Mouse (Mus musculus) mouse embryonic stem cell (cell line): ENCODE measurements around the gene Ebf1.

Source experiments
- in situ Hi-C, 2 experiments: fragments of 300-500 bp; cut with MboI; formaldehyde crosslinking; loops; 1 replicate in 1 of 2; 3 replicates in 1 of 2; pipeline ENCODE4 v1.14.3; 2019 to 2020; ENCODE audit warnings: low sequenced_read_pairs in 2 of 2, low pct_unique_long_range_greater_than_20kb in 1 of 2, mixed read lengths in 1 of 2; ENCODE audit not compliant: unreplicated experiment in 1 of 2

The Ebf1 gene

DNA sequence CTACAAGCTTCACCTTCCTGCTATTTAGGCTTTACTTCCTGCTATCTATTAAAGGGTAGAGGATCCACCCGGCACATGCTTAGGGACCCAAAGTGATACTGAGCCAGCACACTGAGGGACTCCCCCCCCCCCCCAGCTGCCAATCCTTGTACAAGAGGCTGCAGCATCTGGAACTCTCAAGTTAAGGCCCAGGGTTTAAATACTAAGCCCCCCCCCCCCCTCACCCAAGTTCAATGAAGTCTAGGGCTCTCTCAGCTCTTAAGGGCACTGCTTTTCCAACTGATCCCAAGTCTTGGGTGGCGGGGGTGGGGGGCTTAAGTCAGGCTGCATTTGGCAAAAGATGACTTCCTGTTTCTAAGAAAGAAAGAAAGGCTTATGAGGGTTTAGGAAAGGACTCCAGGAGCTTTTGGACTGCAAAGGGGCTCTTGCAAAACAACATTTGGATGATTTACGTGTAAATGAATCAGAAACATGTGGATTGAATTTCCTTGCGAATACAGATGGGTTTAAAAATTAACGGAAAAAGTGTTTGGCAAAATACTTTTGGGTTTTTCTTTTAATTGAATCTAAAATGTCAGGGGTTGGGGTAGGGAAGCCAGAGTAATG is 385.7 kb downstream of the Ebf1 start:
- in situ Hi-C loops = loop anchor here in 1 of 2 experiments (25.0 kb wide), 1 partner anchor 535 kb away; no protein-coding TSS in a partner anchor

DNA sequence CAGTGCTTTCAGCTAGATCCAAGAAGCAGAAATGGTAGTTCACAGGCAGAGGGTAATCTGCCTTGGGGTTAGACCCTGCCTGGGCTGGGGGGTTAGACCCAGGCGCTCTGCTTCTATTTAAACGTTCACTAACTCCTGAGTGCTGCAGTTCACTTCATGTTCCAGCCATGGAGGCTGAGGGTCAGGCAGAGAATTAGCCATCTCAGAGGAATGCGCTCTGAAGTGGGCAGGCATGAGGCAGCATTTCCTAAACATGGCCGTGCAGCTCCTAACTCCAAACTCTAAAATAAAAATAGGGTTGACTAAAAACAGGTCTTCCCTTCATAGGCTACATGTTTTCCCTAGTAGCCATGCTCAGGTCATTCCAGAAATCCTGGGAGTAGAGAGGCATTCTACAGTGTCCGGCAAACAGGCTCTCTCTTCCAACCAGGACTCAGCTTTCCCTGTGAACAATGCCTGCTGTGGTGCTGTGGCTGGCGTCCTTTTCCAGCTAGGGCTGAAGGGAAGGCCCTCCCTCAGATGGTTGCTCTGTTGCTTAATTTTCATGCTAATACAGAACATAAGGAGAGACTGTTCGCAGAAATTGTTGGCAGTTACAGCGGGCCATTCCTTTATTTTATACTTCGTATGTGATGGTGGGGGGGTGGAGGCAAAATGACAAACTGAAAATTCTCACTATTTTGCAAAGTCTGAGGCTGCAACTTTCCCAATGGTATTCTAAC is 386.8 kb downstream of the Ebf1 start:
- in situ Hi-C loops = loop anchor here in 1 of 2 experiments (25.0 kb wide), 1 partner anchor 533 kb away; no protein-coding TSS in a partner anchor

DNA sequence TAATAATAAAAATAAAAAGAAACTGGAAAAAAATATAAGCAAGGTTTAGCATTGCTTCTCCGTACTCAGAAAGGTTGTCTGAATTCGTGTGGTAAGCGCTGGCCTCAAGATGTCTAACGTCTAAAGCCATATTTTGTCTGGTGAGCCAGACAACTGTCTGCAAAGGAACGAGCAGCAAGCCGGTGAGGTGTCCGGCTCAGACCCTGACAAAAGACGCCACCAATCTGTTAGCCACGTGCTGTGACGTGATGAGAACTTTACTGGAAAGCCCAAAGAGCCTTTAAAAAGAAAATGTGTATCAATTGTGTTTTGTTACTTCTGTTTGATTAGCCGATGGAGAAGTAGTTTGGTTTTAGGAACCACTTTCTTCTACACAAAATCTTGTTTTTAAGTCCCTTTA is 390.2 kb downstream of the Ebf1 start:
- in situ Hi-C loops = loop anchor here in 1 of 2 experiments (5.0 to 25.0 kb wide), 2 partner anchors 390 to 530 kb away; partner anchors contain the start of gene Ebf1

DNA sequence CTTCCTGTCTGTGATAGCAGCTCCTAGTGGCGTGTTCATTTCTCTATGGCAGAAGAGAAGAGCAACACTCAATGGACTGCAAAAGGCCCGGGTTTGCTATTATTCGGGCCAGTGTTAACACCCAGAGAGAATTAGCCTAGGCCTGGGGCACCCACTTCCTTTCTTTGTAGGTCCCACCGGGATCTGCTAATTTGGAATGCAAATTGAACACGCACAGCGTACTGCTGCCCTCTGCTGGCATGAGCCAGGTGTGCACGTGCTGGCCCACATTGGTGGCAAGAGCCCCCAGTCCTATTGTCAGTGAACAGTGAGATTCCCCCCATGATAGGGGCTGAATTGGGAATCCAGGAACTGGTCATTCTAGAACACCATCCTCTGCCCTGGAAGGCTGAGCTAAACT is 391.0 kb downstream of the Ebf1 start:
- in situ Hi-C loops = loop anchor here in 1 of 2 experiments (5.0 to 25.0 kb wide), 2 partner anchors 391 to 529 kb away; partner anchors contain the start of gene Ebf1

DNA sequence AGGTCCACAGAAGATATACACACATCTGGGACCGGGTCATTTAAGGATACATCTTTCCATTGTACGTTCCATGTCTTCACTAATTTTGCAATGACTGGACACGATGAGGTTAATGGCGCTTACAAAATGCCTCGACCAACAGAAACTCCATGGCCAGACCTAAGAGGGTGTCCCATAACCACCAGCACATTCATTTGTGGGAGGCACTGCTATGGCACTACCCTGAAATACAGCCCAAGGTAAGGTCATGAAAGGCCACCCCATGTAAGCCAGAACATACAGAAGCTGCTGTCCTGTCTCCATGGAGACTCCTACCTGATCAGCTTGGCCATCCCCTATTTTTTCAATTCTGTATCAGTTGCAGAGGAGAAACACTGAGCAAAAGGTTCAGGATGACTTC is 391.6 kb downstream of the Ebf1 start:
- in situ Hi-C loops = loop anchor here in 1 of 2 experiments (5.0 to 25.0 kb wide), 2 partner anchors 391 to 529 kb away; partner anchors contain the start of gene Ebf1

DNA sequence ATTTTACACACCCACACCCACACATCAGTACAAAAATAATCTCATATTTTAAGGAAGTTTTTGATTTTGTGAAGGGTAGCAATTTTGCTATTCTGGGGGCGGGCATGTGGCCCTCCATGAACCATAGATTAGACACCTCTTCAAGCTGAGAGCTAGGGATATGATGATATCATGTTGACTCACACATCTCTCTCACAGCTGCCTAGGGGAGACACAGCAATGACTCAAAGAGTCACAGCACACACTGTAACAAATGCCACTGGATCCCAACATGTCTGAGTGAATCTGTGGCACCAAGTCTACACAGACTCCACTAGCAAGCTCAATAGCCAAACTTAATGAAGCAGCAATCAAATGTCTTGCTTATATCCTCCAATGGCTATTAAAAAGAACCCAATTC is 395.0 kb downstream of the Ebf1 start:
- in situ Hi-C loops = loop anchor here (5.0 to 25.0 kb wide), 2 partner anchors 400 to 525 kb away; no protein-coding TSS in a partner anchor

DNA sequence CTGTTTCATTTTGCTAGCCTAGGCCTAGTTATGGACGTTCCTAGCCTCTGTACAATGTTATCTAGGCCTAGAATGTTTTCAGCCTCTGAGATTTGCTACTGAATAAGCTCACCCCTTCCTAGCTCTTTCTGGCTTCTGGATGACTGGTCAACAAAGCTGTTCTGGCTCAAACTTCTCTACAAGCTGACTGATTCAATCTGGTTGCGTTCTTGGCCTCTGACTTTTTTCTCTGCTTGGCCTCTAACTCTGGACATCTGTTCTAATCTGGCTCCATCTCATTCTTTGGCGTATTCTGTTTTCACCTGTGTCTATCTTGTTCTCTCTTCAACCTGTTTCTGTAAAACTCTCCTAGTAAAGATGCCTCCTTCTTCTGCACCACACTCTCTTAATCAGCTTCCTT is 400.4 kb downstream of the Ebf1 start:
- in situ Hi-C loops = loop anchor here in 1 of 2 experiments (25.0 kb wide), 1 partner anchor 520 kb away; no protein-coding TSS in a partner anchor

DNA sequence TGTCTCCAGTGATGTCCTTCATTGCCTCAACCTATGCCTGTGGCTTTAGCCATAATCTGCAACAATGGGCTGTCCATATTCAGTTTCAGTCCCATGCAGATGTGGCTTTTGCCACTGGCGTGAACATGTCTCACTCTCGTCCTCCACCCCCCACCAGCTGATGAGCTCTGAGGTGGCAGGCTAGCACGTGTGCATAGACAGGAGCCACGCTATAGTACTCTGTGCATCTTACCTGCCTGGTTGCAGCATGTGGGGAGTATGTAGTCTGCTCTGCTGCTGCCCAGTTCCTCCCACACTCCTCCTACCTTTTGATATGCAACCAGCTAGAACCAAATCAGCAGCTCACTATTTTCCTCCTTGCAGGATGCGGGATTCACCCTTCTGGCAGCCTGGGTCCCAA is 408.9 kb downstream of the Ebf1 start:
- in situ Hi-C loops = no loop called here

DNA sequence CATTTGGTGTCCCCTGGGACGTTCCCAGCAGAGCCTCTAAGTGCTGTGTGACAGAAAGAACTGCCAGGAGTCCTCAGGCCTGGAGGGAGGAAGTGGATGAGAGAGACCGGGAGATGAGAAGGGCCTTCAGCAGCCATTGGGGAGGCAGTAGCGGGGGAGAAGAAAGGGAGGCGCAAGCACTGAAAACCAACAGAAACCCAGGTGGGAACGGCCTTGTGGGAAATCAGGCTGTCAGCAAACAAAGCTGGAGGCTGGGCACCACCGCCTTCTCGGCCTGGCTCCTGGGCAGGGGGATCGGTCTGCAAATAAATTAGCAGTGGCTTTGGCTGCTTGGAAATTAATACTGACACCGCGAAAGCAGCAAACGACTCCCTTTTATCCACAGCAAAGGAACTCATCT is 409.6 kb downstream of the Ebf1 start:
- in situ Hi-C loops = no loop called here

DNA sequence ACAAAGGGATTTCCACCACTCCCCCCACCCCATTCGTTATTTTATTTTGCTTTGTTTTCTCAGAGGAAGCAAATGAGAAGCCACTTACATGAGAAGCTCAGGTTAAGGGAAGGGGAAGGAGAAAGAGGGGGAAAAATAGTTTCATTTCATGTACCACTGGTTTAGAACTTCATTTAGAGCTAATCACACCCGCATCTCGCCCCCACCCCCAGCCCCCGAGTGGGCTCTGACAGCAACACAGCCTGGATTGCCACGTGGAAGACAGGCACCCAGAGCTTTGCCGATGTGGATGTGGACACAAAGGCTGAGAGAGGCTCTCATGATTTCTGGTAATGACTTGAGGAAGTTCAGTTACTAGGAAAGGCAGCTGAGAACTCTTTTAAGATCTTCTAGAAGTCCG is 410.0 kb downstream of the Ebf1 start:
- in situ Hi-C loops = no loop called here

DNA sequence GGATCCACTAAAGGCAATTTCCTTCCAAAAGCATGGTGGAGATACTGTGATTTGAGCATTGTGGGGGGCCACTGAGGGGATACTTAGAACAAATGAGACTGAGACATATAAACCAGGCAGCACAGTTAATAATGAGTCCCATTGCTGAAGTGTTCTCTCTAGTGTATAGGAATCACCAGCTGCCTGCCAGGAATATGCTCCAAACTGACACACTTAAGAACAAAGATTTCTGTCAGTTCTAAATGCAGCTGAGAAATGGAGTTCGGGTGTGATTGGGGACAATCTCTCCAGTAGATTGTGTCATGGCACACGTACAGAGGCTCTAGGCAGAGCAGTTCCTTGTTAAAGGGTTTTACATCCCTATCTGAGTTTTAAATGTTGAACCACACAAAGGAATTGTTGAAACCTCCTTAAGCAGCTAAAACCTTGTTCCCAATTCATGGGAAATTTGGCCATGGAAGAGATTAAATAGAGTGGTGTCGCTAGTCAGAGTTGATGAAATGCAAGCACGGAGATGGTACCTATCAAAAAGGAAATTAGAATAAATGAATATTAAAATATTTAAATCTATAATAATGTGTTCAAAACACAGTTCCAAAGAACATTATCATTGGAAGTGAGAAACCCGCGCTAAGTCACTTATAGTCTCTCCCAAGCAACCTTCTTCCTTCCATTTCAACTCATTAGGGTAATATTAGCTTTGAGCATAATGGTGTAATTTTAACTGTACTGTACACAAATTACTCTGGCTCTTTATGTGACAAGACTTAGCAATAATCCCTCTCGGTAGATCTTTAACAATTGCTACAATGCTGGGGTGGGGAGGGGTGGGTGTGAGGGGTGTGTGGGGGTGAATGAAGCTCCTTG is 438.9 kb downstream of the Ebf1 start:
- in situ Hi-C loops = no loop called here
